Comparison of ENCODE assay signal across 21 mouse cellular contexts in the genomic region with DNA sequence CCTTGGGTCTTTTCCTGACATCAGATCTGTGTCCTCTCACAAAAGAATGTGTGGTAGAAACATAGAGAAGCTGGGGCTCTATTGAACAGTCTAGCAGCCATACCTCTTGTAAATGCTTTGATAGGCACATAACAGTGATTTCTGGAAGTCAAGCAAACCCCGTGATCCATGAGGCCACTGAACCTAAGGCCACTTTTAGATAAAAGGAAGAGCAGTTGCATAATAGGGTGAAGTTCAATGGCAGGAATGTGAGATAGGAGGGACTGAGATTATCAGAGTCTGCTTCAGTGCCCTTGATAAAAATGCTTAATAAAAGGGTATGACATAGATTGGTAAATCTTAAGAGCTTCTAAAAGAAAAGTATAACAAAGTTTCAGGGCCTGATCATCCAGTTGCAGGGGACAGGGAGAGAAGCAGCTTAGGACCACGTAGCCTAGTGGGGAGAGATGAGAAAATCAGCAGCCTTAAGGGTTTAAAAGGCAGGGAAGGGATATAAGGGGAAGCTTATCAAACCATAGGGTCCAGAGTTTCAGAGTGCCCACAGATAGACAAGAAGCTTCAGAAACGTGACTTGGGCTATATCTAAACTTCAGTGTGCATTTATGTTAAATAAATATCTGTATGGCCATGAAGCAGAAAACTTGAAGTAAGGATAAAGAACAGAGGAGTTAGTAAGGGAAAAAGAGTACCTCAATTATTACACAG. TPM values are rescaled to one million over a fixed set of nuclear protein-coding genes. Genes with fewer than 3 reads are reported as not detected.
A peak's percentile ranks its signal among the peaks of the same experiment; 100 is the strongest.
DNase-seq lines count a peak whose midpoint lies in the region; ATAC-seq and TF ChIP-seq lines count a peak whose summit lies in the region.
"Had no signal": no experiment of that assay in that cellular context is flagged by ENCODE, and none has a peak within 500 bp of the region (broad histone marks: within the 10 kb centered on the region; RNA-seq: fewer than 3 reads in every experiment).

No protein-coding gene starts in this region.

- peak; percentile 94 for DNase-seq in liver, adult 2 months (ENCODE audit: extremely low read depth, low read depth, low spot score)
- no peak for DNase-seq in liver, postnatal 0 days
- DNase-seq in MN1 (ENCODE audit: low spot score) = no peak
- no peak for DNase-seq in forebrain, postnatal 0 days
- DNase-seq: adrenal gland, adult 8-10 months; adrenal gland, postnatal 14 days; adrenal gland, postnatal 36 days; cerebellum, adult 11-12 months; cerebellum, adult 2 months; cerebellum, adult 9-10 months; cerebellum, postnatal 10 days; cerebellum, postnatal 25 days had no signal

- no peak for TF ChIP-seq POLR2A in liver, adult 2 months (IDR thresholded peaks at IDR 0.05; ENCODE audit: extremely low read depth, insufficient read depth, low read length)

- H3K4me3 ChIP-seq in liver, adult 2 months (ENCODE audit: insufficient read depth, low read depth, low read length) = no peak overlapping the region
- H3K4me3 ChIP-seq in liver, postnatal 0 days (ENCODE audit: low read depth, low read length) = no peak overlapping the region
- H3K4me3 ChIP-seq in intestine, embryonic 16.5 days (ENCODE audit: low read length) = no peak overlapping the region
- H3K4me3 ChIP-seq in forebrain, postnatal 0 days (ENCODE audit: low read depth, low read length) = no peak overlapping the region
- H3K4me3 ChIP-seq: embryonic facial prominence, embryonic 10.5 days; embryonic facial prominence, embryonic 12.5 days; forebrain, embryonic 13.5 days; forebrain, embryonic 15.5 days had no signal

- H3K27ac ChIP-seq in liver, adult 2 months (replicated peaks; ENCODE audit: insufficient read depth, low read depth, low read length) = no peak overlapping the region
- no peak overlapping the region for H3K27ac ChIP-seq in liver, postnatal 0 days (ENCODE audit: low read depth)
- no peak overlapping the region for H3K27ac ChIP-seq in intestine, embryonic 16.5 days (ENCODE audit: low read length)
- no peak overlapping the region for H3K27ac ChIP-seq in forebrain, postnatal 0 days (ENCODE audit: low read depth, low read length)
- H3K27ac ChIP-seq: embryonic facial prominence, embryonic 10.5 days; embryonic facial prominence, embryonic 12.5 days; forebrain, embryonic 13.5 days; forebrain, embryonic 15.5 days had no signal

- no peak overlapping the region for H3K9ac ChIP-seq in liver, adult 2 months (ENCODE audit: low read depth, low read length)
- H3K9ac ChIP-seq in liver, postnatal 0 days (replicated peaks) = no peak overlapping the region
- H3K9ac ChIP-seq in intestine, embryonic 16.5 days (ENCODE audit: low read depth, low read length) = no peak overlapping the region
- no peak overlapping the region for H3K9ac ChIP-seq in forebrain, postnatal 0 days
- H3K9ac ChIP-seq: embryonic facial prominence, embryonic 12.5 days; forebrain, embryonic 13.5 days; forebrain, embryonic 15.5 days had no signal

- no peak for TF ChIP-seq EP300 in liver, postnatal 0 days (IDR thresholded peaks at IDR 0.05; ENCODE audit: low read depth)

- no peaks in the 10 kb centered on the region for H3K27me3 ChIP-seq in liver, adult 2 months (ENCODE audit: control insufficient read depth, insufficient read depth, low read length)
- no peaks in the 10 kb centered on the region for H3K27me3 ChIP-seq in liver, postnatal 0 days (ENCODE audit: insufficient read depth, low read length)
- H3K27me3 ChIP-seq in intestine, embryonic 16.5 days (replicated peaks; ENCODE audit: control insufficient read depth, insufficient read depth, low read length) = no peaks in the 10 kb centered on the region
- H3K27me3 ChIP-seq in forebrain, postnatal 0 days (ENCODE audit: insufficient read depth, low read length) = no peaks in the 10 kb centered on the region
- H3K27me3 ChIP-seq: embryonic facial prominence, embryonic 12.5 days; forebrain, embryonic 13.5 days; forebrain, embryonic 15.5 days; Patski had no signal

- H3K36me3 ChIP-seq in liver, adult 2 months (ENCODE audit: control insufficient read depth, insufficient read depth, low read length) = no peaks in the 10 kb centered on the region
- H3K36me3 ChIP-seq in liver, postnatal 0 days (replicated peaks; ENCODE audit: insufficient read depth, low read length) = no peaks in the 10 kb centered on the region
- H3K36me3 ChIP-seq in intestine, embryonic 16.5 days (ENCODE audit: control insufficient read depth, insufficient read depth, low read length) = no peaks in the 10 kb centered on the region
- H3K36me3 ChIP-seq in forebrain, postnatal 0 days (ENCODE audit: insufficient read depth) = no peaks in the 10 kb centered on the region
- H3K36me3 ChIP-seq: embryonic facial prominence, embryonic 10.5 days; embryonic facial prominence, embryonic 12.5 days; forebrain, embryonic 15.5 days had no signal

- WGBS in liver, adult 2 months = 41% methylated on average over 3 of the region's 3 CpGs
- 49% methylated on average over 3 of the region's 3 CpGs for WGBS in liver, postnatal 0 days (ENCODE audit: insufficient replicate concordance)
- 57% methylated on average over 3 of the region's 3 CpGs for WGBS in intestine, embryonic 16.5 days
- 72% methylated on average over 3 of the region's 3 CpGs for WGBS in forebrain, postnatal 0 days

- H3K9me3 ChIP-seq in liver, postnatal 0 days (ENCODE audit: low read length) = no peaks in the 10 kb centered on the region
- no peaks in the 10 kb centered on the region for H3K9me3 ChIP-seq in intestine, embryonic 16.5 days (ENCODE audit: control insufficient read depth, low read length)
- no peaks in the 10 kb centered on the region for H3K9me3 ChIP-seq in forebrain, postnatal 0 days (ENCODE audit: low read length)
- H3K9me3 ChIP-seq: embryonic facial prominence, embryonic 10.5 days; embryonic facial prominence, embryonic 12.5 days; forebrain, embryonic 13.5 days; forebrain, embryonic 15.5 days had no signal

- no peak for ATAC-seq in liver, postnatal 0 days
- peak; percentile 96 for ATAC-seq in intestine, embryonic 16.5 days
- ATAC-seq in forebrain, postnatal 0 days = no peak
- ATAC-seq: activated CD4-positive, CD25-positive, alpha-beta regulatory T cell, adult 4 months; forebrain, embryonic 13.5 days; forebrain, embryonic 15.5 days; Patski had no signal

- no peak overlapping the region for H3K4me2 ChIP-seq in liver, postnatal 0 days (ENCODE audit: low read depth, low read length)
- no peak overlapping the region for H3K4me2 ChIP-seq in intestine, embryonic 16.5 days (ENCODE audit: low read depth, low read length)
- H3K4me2 ChIP-seq in forebrain, postnatal 0 days (ENCODE audit: low read depth) = no peak overlapping the region
- H3K4me2 ChIP-seq: embryonic facial prominence, embryonic 12.5 days; forebrain, embryonic 13.5 days; forebrain, embryonic 15.5 days had no signal

- H3K79me2 ChIP-seq in liver, adult 2 months (ENCODE audit: control insufficient read depth, insufficient read depth, low read length) = no peaks in the 10 kb centered on the region

- TF ChIP-seq CTCF in liver, adult 2 months (IDR thresholded peaks at IDR 0.05; ENCODE audit: low read depth, low read length) = no peak
- TF ChIP-seq CTCF in liver, postnatal 0 days (IDR thresholded peaks at IDR 0.05; ENCODE audit: low read depth) = no peak
- TF ChIP-seq CTCF in forebrain, postnatal 0 days (IDR thresholded peaks at IDR 0.05; ENCODE audit: low read depth) = no peak

- peaks cover 3% of the 10 kb centered on the region; the same call in 1 of the 2 replicates for H3K4me1 ChIP-seq in liver, adult 2 months (ENCODE audit: control insufficient read depth, insufficient read depth, low read length)
- no peaks in the 10 kb centered on the region for H3K4me1 ChIP-seq in liver, postnatal 0 days (ENCODE audit: insufficient read depth)
- H3K4me1 ChIP-seq in intestine, embryonic 16.5 days (ENCODE audit: control insufficient read depth, insufficient read depth, low read length) = no peaks in the 10 kb centered on the region
- H3K4me1 ChIP-seq in forebrain, postnatal 0 days (ENCODE audit: insufficient read depth) = no peaks in the 10 kb centered on the region
- H3K4me1 ChIP-seq: embryonic facial prominence, embryonic 10.5 days; embryonic facial prominence, embryonic 12.5 days; forebrain, embryonic 13.5 days; forebrain, embryonic 15.5 days had no signal

RNA-seq across cellular contexts. Expression of gene Gabra5, which starts 51.0 kb away (rescaled TPM):
- total RNA-seq in liver, adult 2 months (2014; rRNA removed) = not detected in 2 replicates
- polyA plus RNA-seq in liver, adult 2 months (2012; rRNA removed) = not detected in 2 replicates
- not detected in 2 replicates for polyA plus RNA-seq in liver, postnatal 0 days (2015; fragmentation: Nextera tagmentation; extraction: Ambion mirVana)
- polyA plus RNA-seq in intestine, embryonic 16.5 days (2015; fragmentation: Nextera tagmentation; extraction: Ambion mirVana) = 0.10 and 0.26 TPM in 2 replicates
- 102 and 105 TPM in 2 replicates for total RNA-seq in forebrain, postnatal 0 days (2014; rRNA removed)
- 108 and 115 TPM in 2 replicates for polyA plus RNA-seq in forebrain, postnatal 0 days (2015; fragmentation: Nextera tagmentation; extraction: Ambion mirVana)
- total RNA-seq: adrenal gland, postnatal 14 days; adrenal gland, postnatal 36 days; MEL had no signal
- polyA plus RNA-seq: activated CD4-positive, CD25-positive, alpha-beta regulatory T cell, adult 4 months; C2C12; Patski had no signal

Comparison
In these comparisons a context has a peak if more than half of its experiments do, and no peak if none do; other contexts are left out.
1. RNA of gene Gabra5, which starts 51.0 kb away (polyA plus RNA-seq): 108 to 115 TPM in forebrain, postnatal 0 days; 0.10 to 0.26 TPM in intestine, embryonic 16.5 days, not detected in liver, adult 2 months and not detected in liver, postnatal 0 days; every median in the first group is over 10 times any median in the second.